Mouse (Mus musculus) liver, embryonic 14.5 days (tissue): ENCODE measurements around the gene Nkx2-3.

ENCODE experiments used
- CTCF ChIP-seq: IDR thresholded peaks from 2 replicates; pipeline ENCODE4 v1.5.1; 2016; ENCODE audit warnings: antibody characterized with exemption, low read depth, control low read depth
- EP300 ChIP-seq: IDR thresholded peaks from 2 replicates; pipeline ENCODE4 v1.6.1; 2016; ENCODE audit warnings: antibody characterized with exemption, low read depth

DNA sequence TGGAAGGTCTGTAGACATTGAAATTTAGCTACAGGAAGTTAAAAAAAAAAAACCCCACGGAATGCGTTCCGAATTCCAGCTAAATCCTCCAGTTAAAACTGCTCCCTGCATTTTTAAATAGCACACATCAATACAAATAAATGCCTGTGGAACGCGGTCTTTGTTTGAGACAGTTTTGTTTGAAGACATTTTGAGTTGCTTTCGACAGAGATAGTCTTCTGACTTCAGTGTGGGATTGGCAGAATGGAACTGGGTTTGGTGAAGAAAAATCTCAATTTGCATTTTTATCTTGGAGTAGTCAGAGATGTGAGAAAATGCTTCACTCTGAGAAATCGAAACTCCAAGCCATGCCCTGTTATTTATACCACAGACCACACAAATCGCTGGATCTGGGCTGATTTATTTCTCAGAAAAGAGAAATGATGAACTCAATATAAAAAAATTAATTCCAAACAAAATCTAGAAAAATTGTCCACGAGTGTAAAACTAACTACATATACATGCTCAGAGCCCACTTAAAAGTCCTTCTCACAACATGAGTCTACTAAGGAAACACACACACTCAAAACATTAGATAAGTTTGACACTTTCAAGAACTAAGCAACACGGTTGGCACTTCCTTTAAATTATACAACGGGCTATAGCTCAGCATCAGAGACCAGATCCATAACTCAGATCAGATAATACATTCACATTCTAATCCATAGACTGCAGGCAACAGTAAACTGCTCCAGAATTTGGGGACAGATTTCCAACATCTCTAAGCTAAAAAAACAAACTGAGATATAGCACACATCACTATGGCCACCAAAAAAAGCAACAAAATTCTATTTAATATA, 4.1 kb upstream of the Nkx2-3 start:
- no peak for TF ChIP-seq CTCF
- no peak for TF ChIP-seq EP300
